Comparison of ENCODE assay signal across 8 mouse cellular contexts in the genomic region with DNA sequence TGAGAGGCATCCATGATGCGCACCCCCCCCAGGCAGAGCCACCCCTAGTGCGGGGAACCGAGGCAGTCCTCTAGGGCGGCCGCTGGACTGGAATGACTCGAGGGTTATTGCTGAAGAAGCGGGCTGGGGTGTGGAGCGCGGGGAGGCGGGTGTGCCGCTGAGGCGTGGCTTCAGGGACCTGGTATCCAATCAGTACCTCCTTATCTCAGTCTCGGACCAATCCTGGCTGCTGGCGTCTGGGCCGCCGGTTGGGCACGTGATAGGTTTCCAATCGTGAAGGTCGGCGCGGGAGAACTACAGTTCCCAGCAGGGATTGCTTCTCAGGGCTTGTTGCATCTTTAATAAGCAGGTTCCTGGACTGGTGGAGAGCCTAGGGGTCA. TPM values are rescaled to one million over a fixed set of nuclear protein-coding genes. Genes with fewer than 3 reads are reported as not detected.
DNase-seq lines count a peak whose midpoint lies in the region; ATAC-seq and TF ChIP-seq lines count a peak whose summit lies in the region.

No protein-coding gene starts in this region.

- H3K9ac ChIP-seq in embryonic facial prominence, embryonic 15.5 days, result peak overlapping the region; percentile 75
- H3K9ac ChIP-seq in limb, embryonic 14.5 days (ENCODE audit: low read depth, low read length, severe bottlenecking), result peak overlapping the region; percentile 77
- H3K9ac ChIP-seq in midbrain, postnatal 0 days (replicated peaks; ENCODE audit: low read length, poor library complexity, severe bottlenecking), result peak overlapping the region; percentile 90

- H3K4me2 ChIP-seq in embryonic facial prominence, embryonic 15.5 days (replicated peaks), result peak overlapping the region; percentile 79
- peak overlapping the region; percentile 67 for H3K4me2 ChIP-seq in limb, embryonic 14.5 days (replicated peaks; ENCODE audit: low read depth, low read length, severe bottlenecking)
- peak overlapping the region; percentile 57 for H3K4me2 ChIP-seq in midbrain, postnatal 0 days (ENCODE audit: low read depth, low read length, poor library complexity, severe bottlenecking)

- peak overlapping the region; percentile 94 for H3K27ac ChIP-seq in bone marrow, adult 2 months (ENCODE audit: control insufficient read depth, insufficient read depth, low read depth, low read length, poor library complexity)
- H3K27ac ChIP-seq in embryonic facial prominence, embryonic 15.5 days (replicated peaks), result peak overlapping the region; percentile 93
- H3K27ac ChIP-seq in limb, embryonic 14.5 days (replicated peaks; ENCODE audit: low read depth, low read length), result peak overlapping the region; percentile 87
- H3K27ac ChIP-seq in midbrain, postnatal 0 days (ENCODE audit: low read depth, low read length), result peak overlapping the region; percentile 96

- 0 out of 2 replicates have a peak, but pooled peaks cover 6% of the 10 kb centered on the region for H3K36me3 ChIP-seq in embryonic facial prominence, embryonic 15.5 days
- no peaks in the 10 kb centered on the region for H3K36me3 ChIP-seq in limb, embryonic 14.5 days (ENCODE audit: control insufficient read depth, insufficient read depth, low read length)
- H3K36me3 ChIP-seq in midbrain, postnatal 0 days (ENCODE audit: insufficient read depth, low read length), result no peaks in the 10 kb centered on the region

- WGBS in bone marrow, adult 2 months, result under 1% methylated on average over 21 of the region's 21 CpGs
- under 1% methylated on average over 20 of the region's 21 CpGs for WGBS in embryonic facial prominence, embryonic 15.5 days
- WGBS in limb, embryonic 14.5 days, result 0% methylated on average over 19 of the region's 21 CpGs
- 0% methylated on average over 20 of the region's 21 CpGs for WGBS in midbrain, postnatal 0 days

- peak; percentile 99 for ATAC-seq in embryonic facial prominence, embryonic 15.5 days (ENCODE audit: insufficient number of reproducible peaks, low FRiP score, low TSS enrichment, low read depth)
- ATAC-seq in limb, embryonic 14.5 days (ENCODE audit: low FRiP score, low read depth), result peak; percentile 99
- ATAC-seq in midbrain, postnatal 0 days (ENCODE audit: low FRiP score), result peak; percentile 99

- peak; percentile 98 for DNase-seq in 416B (ENCODE audit: low read depth)
- DNase-seq in heart, adult 8-10 months (ENCODE audit: low spot score), result peak; percentile 96
- DNase-seq in kidney, adult 9 months, result peak; percentile 99
- peak; percentile 96 for DNase-seq in limb, embryonic 14.5 days (ENCODE audit: low spot score)
- peak; percentile 98 for DNase-seq in midbrain, postnatal 0 days (ENCODE audit: low spot score)
- peak; percentile 84 to 90 for DNase-seq in spleen, postnatal 14 days (ENCODE audit: low spot score in 2 of 2)

- no peak for TF ChIP-seq CTCF in bone marrow, adult 2 months (IDR thresholded peaks at IDR 0.05; ENCODE audit: control insufficient read depth, insufficient read depth, low read length)
- no peak; the same call in 1 of the 2 replicates for TF ChIP-seq CTCF in midbrain, postnatal 0 days (IDR thresholded peaks at IDR 0.05)

- no peaks in the 10 kb centered on the region for H3K9me3 ChIP-seq in embryonic facial prominence, embryonic 15.5 days (replicated peaks)
- no peaks in the 10 kb centered on the region for H3K9me3 ChIP-seq in limb, embryonic 14.5 days (ENCODE audit: control insufficient read depth, low read length)
- H3K9me3 ChIP-seq in midbrain, postnatal 0 days (ENCODE audit: low read length), result no peaks in the 10 kb centered on the region

- peak overlapping the region; percentile 92 for H3K4me3 ChIP-seq in bone marrow, adult 2 months (replicated peaks; ENCODE audit: control insufficient read depth, low read depth, low read length)
- peak overlapping the region; percentile 97 for H3K4me3 ChIP-seq in embryonic facial prominence, embryonic 15.5 days (replicated peaks)
- peak overlapping the region; percentile 100 for H3K4me3 ChIP-seq in limb, embryonic 14.5 days (replicated peaks; ENCODE audit: low read length)
- H3K4me3 ChIP-seq in midbrain, postnatal 0 days (ENCODE audit: low read depth, low read length), result peak overlapping the region; percentile 62

- no peaks in the 10 kb centered on the region for H3K27me3 ChIP-seq in embryonic facial prominence, embryonic 15.5 days
- no peaks in the 10 kb centered on the region for H3K27me3 ChIP-seq in limb, embryonic 14.5 days (ENCODE audit: control insufficient read depth, insufficient read depth, low read length)
- H3K27me3 ChIP-seq in midbrain, postnatal 0 days (ENCODE audit: insufficient read depth, low read length), result no peaks in the 10 kb centered on the region; the same call in 1 of the 2 replicates

- TF ChIP-seq POLR2A in bone marrow, adult 2 months (IDR thresholded peaks at IDR 0.05; ENCODE audit: borderline replicate concordance, control insufficient read depth, low read depth, low read length), result no peak; the same call in 1 of the 2 replicates
- no peak for TF ChIP-seq POLR2A in limb, embryonic 14.5 days (IDR thresholded peaks at IDR 0.05; ENCODE audit: borderline replicate concordance, extremely low read depth, insufficient read depth, insufficient read length)

- no peaks in the 10 kb centered on the region for H3K4me1 ChIP-seq in bone marrow, adult 2 months (ENCODE audit: control insufficient read depth, insufficient read depth, low read length)
- H3K4me1 ChIP-seq in embryonic facial prominence, embryonic 15.5 days, result peaks cover 13% of the 10 kb centered on the region
- H3K4me1 ChIP-seq in limb, embryonic 14.5 days (ENCODE audit: control insufficient read depth, insufficient read depth, low read length), result peaks cover 9% of the 10 kb centered on the region
- H3K4me1 ChIP-seq in midbrain, postnatal 0 days (ENCODE audit: insufficient read depth, low read length), result 0 out of 2 replicates have a peak, but pooled peaks cover 7% of the 10 kb centered on the region

RNA-seq across cellular contexts. Expression of a gene that starts 0.4 kb away (rescaled TPM):
- polyA plus RNA-seq in bone marrow, adult 2 months (2011; ENCODE audit: insufficient read depth, insufficient read length, low replicate concordance, missing spikeins), result 57.2 and 103 TPM in 2 replicates
- polyA plus RNA-seq in embryonic facial prominence, embryonic 15.5 days (2015; fragmentation: Nextera tagmentation; extraction: Ambion mirVana), result 148 and 149 TPM in 2 replicates
- 100 to 1,000 TPM; 620 to 631 (median 628) TPM for total RNA-seq in heart, adult 8-10 months (2022)
- polyA plus RNA-seq in limb, embryonic 14.5 days (2012; rRNA removed), result 62.8 and 69.8 TPM in 2 replicates
- polyA plus RNA-seq in limb, embryonic 14.5 days (2014; fragmentation: Nextera tagmentation; extraction: Ambion mirVana), result 142 and 145 TPM in 2 replicates
- 100 and 107 TPM in 2 replicates for total RNA-seq in midbrain, postnatal 0 days (2014; rRNA removed)
- polyA plus RNA-seq in midbrain, postnatal 0 days (2015; fragmentation: Nextera tagmentation; extraction: Ambion mirVana), result 145 and 155 TPM in 2 replicates

RNA-seq across cellular contexts. Expression of a gene that starts 4.8 kb away (rescaled TPM):
- polyA plus RNA-seq in bone marrow, adult 2 months (2011; ENCODE audit: insufficient read depth, insufficient read length, low replicate concordance, missing spikeins), result 28.4 and 29.9 TPM in 2 replicates
- polyA plus RNA-seq in embryonic facial prominence, embryonic 15.5 days (2015; fragmentation: Nextera tagmentation; extraction: Ambion mirVana), result 59.2 TPM in 2 replicates
- total RNA-seq in heart, adult 8-10 months (2022), result 10 to 100 TPM; 44.3 to 51.9 (median 48.7) TPM
- polyA plus RNA-seq in limb, embryonic 14.5 days (2012; rRNA removed), result 13.3 and 20.4 TPM in 2 replicates
- polyA plus RNA-seq in limb, embryonic 14.5 days (2014; fragmentation: Nextera tagmentation; extraction: Ambion mirVana), result 64.3 and 64.9 TPM in 2 replicates
- total RNA-seq in midbrain, postnatal 0 days (2014; rRNA removed), result 6.8 and 9.5 TPM in 2 replicates
- polyA plus RNA-seq in midbrain, postnatal 0 days (2015; fragmentation: Nextera tagmentation; extraction: Ambion mirVana), result 45.6 and 46.2 TPM in 2 replicates

Comparison
In these comparisons a context has a peak if more than half of its experiments do, and no peak if none do; other contexts are left out.
1. Peak in every context shown above with its lines: DNase-seq, ATAC-seq, H3K4me3 ChIP-seq and H3K27ac ChIP-seq.